Mouse (Mus musculus) neural tube, embryonic 15.5 days (tissue): ENCODE results near the gene Tenm2. TPM values are rescaled to one million over a fixed set of nuclear protein-coding genes. Genes with fewer than 3 reads are reported as not detected.
A peak's percentile ranks its signal among the peaks of the same experiment; 100 is the strongest.

ENCODE experiments used
- ATAC-seq: fragments of 200-750 bp; cut with Nextera tagmentation; 2 replicates; pipeline ENCODE4 v1.8.0; 2017; ENCODE audit warnings: mild to moderate bottlenecking, moderate TSS enrichment, moderate library complexity; ENCODE audit not compliant: low FRiP score
- H3K27ac ChIP-seq: fragments of 300-500 bp; sonication (generic); replicated peaks from 2 replicates; pipeline ENCODE4 v1.5.1; 2015; ENCODE audit warnings: mild to moderate bottlenecking, inconsistent platforms
- H3K27me3 ChIP-seq: fragments of 300-500 bp; sonication (generic); replicated peaks from 2 replicates; pipeline ENCODE4 v1.6.1; 2015; ENCODE audit warnings: inconsistent platforms
- H3K36me3 ChIP-seq: fragments of 300-500 bp; sonication (generic); 2 replicates; pipeline ENCODE4 v1.6.1; 2015; ENCODE audit warnings: inconsistent platforms
- H3K4me1 ChIP-seq: fragments of 300-500 bp; sonication (generic); 2 replicates; pipeline ENCODE4 v1.6.1; 2015; ENCODE audit warnings: inconsistent platforms
- H3K4me2 ChIP-seq: fragments of 300-500 bp; sonication (generic); 2 replicates; pipeline ENCODE4 v1.6.1; 2015; ENCODE audit warnings: inconsistent platforms, mild to moderate bottlenecking, moderate library complexity
- H3K4me3 ChIP-seq: fragments of 300-500 bp; sonication (generic); replicated peaks from 2 replicates; pipeline ENCODE4 v1.5.1; 2015; ENCODE audit warnings: mild to moderate bottlenecking, inconsistent platforms
- H3K9ac ChIP-seq: fragments of 300-500 bp; sonication (generic); replicated peaks from 2 replicates; pipeline ENCODE4 v1.6.1; 2015; ENCODE audit warnings: mild to moderate bottlenecking, inconsistent platforms
- H3K9me3 ChIP-seq: fragments of 300-500 bp; sonication (generic); replicated peaks from 2 replicates; pipeline ENCODE4 v1.6.1; 2016; ENCODE audit warnings: inconsistent platforms
- WGBS: fragments of 180-500 bp; shearing (Covaris S2); methylation state at CpG from one replicate; pipeline ENCODE4 v1.1.7; 2015; ENCODE audit warnings: mixed read lengths; 5-methylcytosine and 5-hydroxymethylcytosine counted together
- polyA plus RNA-seq: library from polyadenylated mRNA; unstranded; fragments of >200 nt; fragmentation: Nextera tagmentation; extraction: Ambion mirVana; gene quantifications from 2 replicates; pipeline ENCODE4 v1.2.1, GENCODE M21; 2015

Gene Tenm2
- polyA plus RNA-seq, 1 experiment from 2014 or later: 34.7 TPM

GRCm38 (mm10) chr11:36221271-36221975 is 1014.3 kb downstream of the Tenm2 start:
- H3K4me3 ChIP-seq: peak overlapping the region; percentile 25
- H3K9me3 ChIP-seq: no peaks in the 10 kb centered on the region
- peaks cover 23% of the 10 kb centered on the region for H3K4me1 ChIP-seq
- ATAC-seq: peak; percentile 83
- WGBS: 12% methylated on average over 10 of the region's 10 CpGs
- no peaks in the 10 kb centered on the region for H3K27me3 ChIP-seq
- peak overlapping the region; percentile 54 for H3K4me2 ChIP-seq
- peak overlapping the region; percentile 68 for H3K27ac ChIP-seq
- H3K9ac ChIP-seq: no peak overlapping the region
- no peaks in the 10 kb centered on the region for H3K36me3 ChIP-seq

GRCm38 (mm10) chr11:36220651-36221050 is 1015.1 kb downstream of the Tenm2 start:
- Histone ChIP-seq H3K27me3 (no peaks in the 10 kb centered on the region), H3K4me3 (no peak overlapping the region), H3K4me2 (no peak overlapping the region; the same call in 1 of the 2 replicates), H3K27ac (peak overlapping the region; percentile 60), H3K9me3 (no peaks in the 10 kb centered on the region), H3K36me3 (no peaks in the 10 kb centered on the region), H3K4me1 (peaks cover 23% of the 10 kb centered on the region), H3K9ac (no peak overlapping the region)
- WGBS: 13% methylated on average over 5 of the region's 5 CpGs
- ATAC-seq: peak; percentile 28; the same call in 1 of the 2 replicates

- Histone ChIP-seq H3K4me2 (no peak overlapping the region), H3K36me3 (no peaks in the 10 kb centered on the region), H3K27me3 (no peaks in the 10 kb centered on the region), H3K4me3 (no peak overlapping the region), H3K9ac (no peak overlapping the region), H3K27ac (no peak overlapping the region), H3K9me3 (no peaks in the 10 kb centered on the region), H3K4me1 (peaks cover 23% of the 10 kb centered on the region)
- WGBS: 37% methylated on average over 4 of the region's 4 CpGs
- no peak for ATAC-seq
Measured at GRCm38 (mm10) chr11:36219586-36219985, 1016.2 kb downstream of the Tenm2 start.

GRCm38 (mm10) chr11:36214589-36214988 is 1021.2 kb downstream of the Tenm2 start:
- Histone ChIP-seq H3K27me3 (no peaks in the 10 kb centered on the region), H3K9me3 (no peaks in the 10 kb centered on the region), H3K36me3 (no peaks in the 10 kb centered on the region), H3K4me3 (no peak overlapping the region), H3K4me2 (no peak overlapping the region), H3K27ac (no peak overlapping the region), H3K9ac (no peak overlapping the region), H3K4me1 (no peaks in the 10 kb centered on the region)
- WGBS: 73% methylated on average over 3 of the region's 3 CpGs
- no peak for ATAC-seq

GRCm38 (mm10) chr11:36204381-36204780 is 1031.4 kb downstream of the Tenm2 start:
- H3K27ac ChIP-seq: no peak overlapping the region
- no peak overlapping the region for H3K4me3 ChIP-seq
- WGBS: 62% methylated on average over 6 of the region's 6 CpGs
- ATAC-seq: no peak
- H3K4me1 ChIP-seq: no peaks in the 10 kb centered on the region
- H3K9me3 ChIP-seq: no peaks in the 10 kb centered on the region
- peaks cover 7% of the 10 kb centered on the region for H3K36me3 ChIP-seq
- H3K4me2 ChIP-seq: no peak overlapping the region
- no peak overlapping the region for H3K9ac ChIP-seq
- H3K27me3 ChIP-seq: no peaks in the 10 kb centered on the region

GRCm38 (mm10) chr11:36203896-36204295 is 1031.9 kb downstream of the Tenm2 start:
- H3K27ac ChIP-seq: no peak overlapping the region
- H3K4me2 ChIP-seq: no peak overlapping the region
- WGBS: 70% methylated on average over 1 of the region's 1 CpGs
- no peaks in the 10 kb centered on the region for H3K4me1 ChIP-seq
- no peak overlapping the region for H3K4me3 ChIP-seq
- ATAC-seq: no peak
- H3K27me3 ChIP-seq: no peaks in the 10 kb centered on the region
- no peaks in the 10 kb centered on the region for H3K9me3 ChIP-seq
- no peak overlapping the region for H3K9ac ChIP-seq
- H3K36me3 ChIP-seq: peaks cover 7% of the 10 kb centered on the region

GRCm38 (mm10) chr11:36194348-36194747 is 1041.4 kb downstream of the Tenm2 start:
- no peak overlapping the region for H3K9ac ChIP-seq
- peaks cover 4% of the 10 kb centered on the region; the same call in 1 of the 2 replicates for H3K4me1 ChIP-seq
- WGBS: 51% methylated on average over 2 of the region's 2 CpGs
- no peaks in the 10 kb centered on the region for H3K27me3 ChIP-seq
- no peaks in the 10 kb centered on the region for H3K9me3 ChIP-seq
- H3K4me2 ChIP-seq: no peak overlapping the region
- H3K27ac ChIP-seq: no peak overlapping the region
- ATAC-seq: no peak
- no peak overlapping the region for H3K4me3 ChIP-seq
- H3K36me3 ChIP-seq: no peaks in the 10 kb centered on the region

- 0 out of 2 replicates have a peak, but pooled peaks cover 2% of the 10 kb centered on the region for H3K9me3 ChIP-seq
- H3K27ac ChIP-seq: no peak overlapping the region
- peaks cover 18% of the 10 kb centered on the region for H3K4me1 ChIP-seq
- no peak overlapping the region for H3K4me3 ChIP-seq
- no peak overlapping the region for H3K9ac ChIP-seq
- WGBS: 48% methylated on average over 7 of the region's 7 CpGs
- ATAC-seq: no peak
- no peak overlapping the region for H3K4me2 ChIP-seq
- no peaks in the 10 kb centered on the region for H3K27me3 ChIP-seq
- H3K36me3 ChIP-seq: no peaks in the 10 kb centered on the region
Measured at GRCm38 (mm10) chr11:36176106-36176505, 1059.7 kb downstream of the Tenm2 start.

GRCm38 (mm10) chr11:36173076-36173690 is 1062.6 kb downstream of the Tenm2 start:
- no peaks in the 10 kb centered on the region for H3K9me3 ChIP-seq
- H3K36me3 ChIP-seq: 0 out of 2 replicates have a peak, but pooled peaks cover 5% of the 10 kb centered on the region
- H3K4me2 ChIP-seq: no peak overlapping the region
- no peak overlapping the region for H3K9ac ChIP-seq
- WGBS: 26% methylated on average over 11 of the region's 11 CpGs
- 0 out of 2 replicates have a peak, but pooled peaks have one; percentile 16 for ATAC-seq
- H3K27ac ChIP-seq: no peak overlapping the region
- no peaks in the 10 kb centered on the region for H3K27me3 ChIP-seq
- H3K4me1 ChIP-seq: peaks cover 18% of the 10 kb centered on the region
- no peak overlapping the region for H3K4me3 ChIP-seq

GRCm38 (mm10) chr11:36172520-36172919 is 1063.2 kb downstream of the Tenm2 start:
- Histone ChIP-seq H3K4me1 (peaks cover 18% of the 10 kb centered on the region), H3K36me3 (0 out of 2 replicates have a peak, but pooled peaks cover 5% of the 10 kb centered on the region), H3K4me2 (no peak overlapping the region), H3K4me3 (no peak overlapping the region), H3K27ac (no peak overlapping the region), H3K9me3 (no peaks in the 10 kb centered on the region), H3K9ac (no peak overlapping the region), H3K27me3 (no peaks in the 10 kb centered on the region)
- ATAC-seq: no peak
- 35% methylated on average over 6 of the region's 6 CpGs for WGBS

- Histone ChIP-seq H3K27ac (no peak overlapping the region), H3K27me3 (no peaks in the 10 kb centered on the region), H3K4me3 (no peak overlapping the region), H3K4me1 (peaks cover 18% of the 10 kb centered on the region), H3K9me3 (no peaks in the 10 kb centered on the region), H3K36me3 (0 out of 2 replicates have a peak, but pooled peaks cover 5% of the 10 kb centered on the region), H3K4me2 (no peak overlapping the region), H3K9ac (no peak overlapping the region)
- 77% methylated on average over 7 of the region's 7 CpGs for WGBS
- no peak for ATAC-seq
Measured at GRCm38 (mm10) chr11:36171991-36172390, 1063.8 kb downstream of the Tenm2 start.

- 91% methylated on average over 12 of the region's 12 CpGs for WGBS
- ATAC-seq: no peak
- Histone ChIP-seq H3K27me3 (no peaks in the 10 kb centered on the region), H3K4me1 (peaks cover 17% of the 10 kb centered on the region), H3K36me3 (0 out of 2 replicates have a peak, but pooled peaks cover 5% of the 10 kb centered on the region), H3K27ac (no peak overlapping the region), H3K9ac (no peak overlapping the region), H3K4me2 (no peak overlapping the region), H3K4me3 (no peak overlapping the region), H3K9me3 (no peaks in the 10 kb centered on the region)
Measured at GRCm38 (mm10) chr11:36171221-36171620, 1064.5 kb downstream of the Tenm2 start.
